Mouse (Mus musculus) fat pad, adult 2 months (tissue): ENCODE measurements around the gene Ddx19a.
A peak's percentile ranks its signal among the peaks of the same experiment; 100 is the strongest.
"Not testable (repeated sequence)": the region's sequence is repeated elsewhere in the genome, so short reads cannot be mapped to it uniquely, and the experiment has no call there.

Experiments used
- DNase-seq: peaks from one replicate; pipeline ENCODE4 v3.0.0-alpha.2; 2011; ENCODE audit warnings: low read depth, low spot score; ENCODE audit errors: extremely low read depth

Gene Ddx19a

GRCm38 (mm10) chr8:110976532-110976931, 21.1 kb downstream of the Ddx19a start:
- not testable (repeated sequence) for DNase-seq

GRCm38 (mm10) chr8:110969910-110970770, 27.5 kb downstream of the Ddx19a start:
- peak; percentile 37 for DNase-seq

GRCm38 (mm10) chr8:110967326-110967725, 30.3 kb downstream of the Ddx19a start:
- DNase-seq, result no peak

- DNase-seq, result no peak
These were observed 31.0 kb downstream of the Ddx19a start for GRCm38 (mm10) chr8:110966586-110966985.

- no peak for DNase-seq
These were observed 32.0 kb downstream of the Ddx19a start for GRCm38 (mm10) chr8:110965594-110965993.

- DNase-seq, result no peak
These were observed 32.9 kb downstream of the Ddx19a start for GRCm38 (mm10) chr8:110964666-110965065.

GRCm38 (mm10) chr8:110963051-110963450, 34.5 kb downstream of the Ddx19a start:
- no peak for DNase-seq

- DNase-seq, result no peak
These were observed 37.7 kb downstream of the Ddx19a start for GRCm38 (mm10) chr8:110959906-110960305.

- DNase-seq, result no peak
These were observed 38.4 kb downstream of the Ddx19a start for GRCm38 (mm10) chr8:110959071-110959780.

- DNase-seq, result not testable (repeated sequence)
These were observed 39.0 kb downstream of the Ddx19a start for GRCm38 (mm10) chr8:110958553-110958952.

- DNase-seq, result no peak
These were observed 39.5 kb downstream of the Ddx19a start for GRCm38 (mm10) chr8:110958135-110958534.

- no peak for DNase-seq
These were observed 40.1 kb downstream of the Ddx19a start for GRCm38 (mm10) chr8:110957471-110957870.

GRCm38 (mm10) chr8:110956619-110957450, 40.8 kb downstream of the Ddx19a start:
- DNase-seq, result no peak

GRCm38 (mm10) chr8:110954776-110955175, 42.8 kb downstream of the Ddx19a start:
- no peak for DNase-seq

- no peak for DNase-seq
These were observed 47.5 kb downstream of the Ddx19a start for GRCm38 (mm10) chr8:110950065-110950484.

GRCm38 (mm10) chr8:110945716-110946115, 51.9 kb downstream of the Ddx19a start:
- no peak for DNase-seq

- DNase-seq, result no peak
These were observed 53.2 kb downstream of the Ddx19a start for GRCm38 (mm10) chr8:110944276-110944876.

- peak; percentile 30 for DNase-seq
These were observed 56.1 kb downstream of the Ddx19a start for GRCm38 (mm10) chr8:110941453-110941948.

GRCm38 (mm10) chr8:110940682-110941452, 56.7 kb downstream of the Ddx19a start:
- no peak for DNase-seq
